Mouse (Mus musculus) cortical plate, adult 2 months (tissue): ENCODE results near the gene Rnf167.
A peak's percentile ranks its signal among the peaks of the same experiment; 100 is the strongest.

Experiments
- CTCF ChIP-seq: fragments of 200-500 bp; IDR thresholded peaks from 2 replicates; pipeline ENCODE4 v1.5.1; 2011; ENCODE audit warnings: mild to moderate bottlenecking, control low read depth, low read length; ENCODE audit not compliant: insufficient read depth; ENCODE audit errors: extremely low read depth
- POLR2A ChIP-seq: fragments of 200-500 bp; IDR thresholded peaks from 2 replicates; pipeline ENCODE4 v1.6.1; 2011; ENCODE audit warnings: mild to moderate bottlenecking, low read length, control low read depth; ENCODE audit not compliant: insufficient read depth; ENCODE audit errors: extremely low read depth

- TF ChIP-seq CTCF (peak; percentile 32; the same call in 1 of the 2 replicates), POLR2A (no peak)
These were observed 38.5 kb upstream of the Rnf167 start for GRCm38 (mm10) chr11:70608381-70609066.
